Mouse (Mus musculus): ENCODE results near the gene Chchd3. TPM values are rescaled to one million over a fixed set of nuclear protein-coding genes. Genes with fewer than 3 reads are reported as not detected.

Chchd3 gene
- total and polyA plus RNA-seq, 3 experiments, result 205 to 243 TPM; not detected in 1

GRCm38 (mm10) chr6:32845463-32845862 lies 214.6 kb downstream of the Chchd3 start:
- DNase-seq (ENCODE audit: low read depth, low spot score), result no peak
- H3K36me3 ChIP-seq (ENCODE audit: control insufficient read depth in 1 of 2, insufficient read depth in 2 of 2, low read length in 2 of 2), result peaks cover 0 to 2% of the 10 kb centered on the region in 2 experiments; a peak in 2 of 4 replicates

DNA sequence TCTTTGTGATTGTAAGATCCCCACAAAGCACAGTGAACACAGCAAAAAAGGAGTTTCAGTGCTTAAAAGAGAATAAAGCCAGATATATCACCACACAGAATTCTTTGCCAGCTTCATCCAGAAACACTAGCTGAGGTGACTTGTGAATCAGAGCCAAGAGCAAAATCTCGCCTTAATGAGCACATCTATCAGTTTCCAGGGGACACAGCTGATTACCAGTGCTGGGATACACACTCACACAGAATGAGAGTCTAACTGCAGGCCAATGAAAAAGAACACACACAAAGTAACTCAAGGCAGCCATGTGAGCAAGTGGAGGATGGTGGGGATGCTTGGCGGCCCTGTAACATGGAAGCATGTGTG lies 222.1 kb downstream of the Chchd3 start:
- H3K9ac ChIP-seq (ENCODE audit: control insufficient read depth, low read depth, low read length, poor library complexity, severe bottlenecking), result no peak overlapping the region
- H3K9me3 ChIP-seq (replicated peaks; ENCODE audit: insufficient read depth, low read length), result no peaks in the 10 kb centered on the region
- DNase-seq (ENCODE audit: low read depth, low spot score), result no peak
- no peak overlapping the region for H3K4me3 ChIP-seq (ENCODE audit: control insufficient read depth in 1 of 2, insufficient read depth in 1 of 2, low read depth in 2 of 2, low read length in 2 of 2)
- no peak for TF ChIP-seq POLR2AphosphoS5 (IDR thresholded peaks at IDR 0.05; ENCODE audit: borderline replicate concordance, low read depth, low read length)
- no peak for TF ChIP-seq GABPA (IDR thresholded peaks at IDR 0.05; ENCODE audit: low read depth, low read length)
- TF ChIP-seq BHLHE40 (IDR thresholded peaks at IDR 0.05; ENCODE audit: borderline replicate concordance, low read depth, low read length), result no peak
- TF ChIP-seq POLR2A (IDR thresholded peaks at IDR 0.05; ENCODE audit: control insufficient read depth in 1 of 2, insufficient read depth in 1 of 2, low read depth in 1 of 2, low read length in 2 of 2, poor library complexity in 1 of 2), result no peak
- no peak for TF ChIP-seq SMC3 (IDR thresholded peaks at IDR 0.05; ENCODE audit: low read depth, low read length)
- TF ChIP-seq EP300 (IDR thresholded peaks at IDR 0.05; ENCODE audit: low read depth in 1 of 2, low read length in 2 of 2), result no peak
- no peak for TF ChIP-seq MXI1 (IDR thresholded peaks at IDR 0.05; ENCODE audit: low read depth, low read length)
- TF ChIP-seq USF1 (IDR thresholded peaks at IDR 0.05; ENCODE audit: low read depth, low read length), result no peak
- TF ChIP-seq SIN3A (IDR thresholded peaks at IDR 0.05; ENCODE audit: low read length), result no peak
- TF ChIP-seq KAT2A (conservative IDR thresholded peaks at IDR 0.05; ENCODE audit: low read depth, low read length), result no peak
- no peak for TF ChIP-seq TBP (IDR thresholded peaks at IDR 0.05; ENCODE audit: low read depth, low read length)
- no peak for TF ChIP-seq JUND (IDR thresholded peaks at IDR 0.05; ENCODE audit: low read depth, low read length)
- TF ChIP-seq RCOR1 (IDR thresholded peaks at IDR 0.05; ENCODE audit: low read depth, low read length), result no peak
- TF ChIP-seq CHD2 (IDR thresholded peaks at IDR 0.05; ENCODE audit: low read length), result no peak
- no peak for TF ChIP-seq E2F4 (IDR thresholded peaks at IDR 0.05; ENCODE audit: borderline replicate concordance, low read depth, low read length)
- no peak overlapping the region for H3K27ac ChIP-seq (ENCODE audit: control insufficient read depth, low read depth, low read length)
- H3K79me2 ChIP-seq (ENCODE audit: control insufficient read depth, insufficient read depth, low read length, poor library complexity), result no peaks in the 10 kb centered on the region
- H3K27me3 ChIP-seq (ENCODE audit: control insufficient read depth in 1 of 2, insufficient read depth in 2 of 2, low read length in 2 of 2), result no peaks in the 10 kb centered on the region
- H3K36me3 ChIP-seq (ENCODE audit: control insufficient read depth in 1 of 2, insufficient read depth in 2 of 2, low read length in 2 of 2), result peaks cover 0 to 13% of the 10 kb centered on the region in 2 experiments; a peak in 2 of 4 replicates
- H3K4me1 ChIP-seq (ENCODE audit: control insufficient read depth in 1 of 2, insufficient read depth in 2 of 2, low read length in 2 of 2), result no peaks in the 10 kb centered on the region

More at GRCm38 (mm10) chr6:32845463-32845862, 214.6 kb downstream of the Chchd3 start:
- Histone ChIP-seq H3K27ac (ENCODE audit: control insufficient read depth, low read depth, low read length) (no peak overlapping the region), H3K79me2 (ENCODE audit: control insufficient read depth, insufficient read depth, low read length, poor library complexity) (no peaks in the 10 kb centered on the region), H3K27me3 (ENCODE audit: control insufficient read depth in 1 of 2, insufficient read depth in 2 of 2, low read length in 2 of 2) (no peaks in the 10 kb centered on the region), H3K9ac (ENCODE audit: control insufficient read depth, low read depth, low read length, poor library complexity, severe bottlenecking) (no peak overlapping the region), H3K9me3 (replicated peaks; ENCODE audit: insufficient read depth, low read length) (no peaks in the 10 kb centered on the region), H3K4me1 (ENCODE audit: control insufficient read depth in 1 of 2, insufficient read depth in 2 of 2, low read length in 2 of 2) (peaks cover 0 to 1% of the 10 kb centered on the region in 2 experiments; a peak in 1 of 4 replicates), H3K4me3 (ENCODE audit: control insufficient read depth in 1 of 2, insufficient read depth in 1 of 2, low read depth in 2 of 2, low read length in 2 of 2) (no peak overlapping the region)
- TF ChIP-seq NELFE (IDR thresholded peaks at IDR 0.05; ENCODE audit: low read depth, low read length) (no peak), MAX (IDR thresholded peaks at IDR 0.05; ENCODE audit: low read length) (no peak), SIN3A (IDR thresholded peaks at IDR 0.05; ENCODE audit: low read length) (no peak), E2F4 (IDR thresholded peaks at IDR 0.05; ENCODE audit: borderline replicate concordance, low read depth, low read length) (no peak), ZMIZ1 (IDR thresholded peaks at IDR 0.05; ENCODE audit: low read depth, low read length) (no peak), GATA1 (IDR thresholded peaks at IDR 0.05; ENCODE audit: low read depth, low read length) (no peak), ZNF384 (IDR thresholded peaks at IDR 0.05; ENCODE audit: low read depth, low read length) (no peak), ETS1 (IDR thresholded peaks at IDR 0.05; ENCODE audit: low read depth, low read length) (no peak), NRF1 (IDR thresholded peaks at IDR 0.05; ENCODE audit: insufficient read depth, low read depth, low read length, poor library complexity, severe bottlenecking) (no peak), UBTF (IDR thresholded peaks at IDR 0.05; ENCODE audit: borderline replicate concordance, insufficient read depth, low read depth, low read length) (no peak), MAFK (IDR thresholded peaks at IDR 0.05; ENCODE audit: borderline replicate concordance, low read depth, low read length) (no peak), MXI1 (IDR thresholded peaks at IDR 0.05; ENCODE audit: low read depth, low read length) (no peak), JUND (IDR thresholded peaks at IDR 0.05; ENCODE audit: low read depth, low read length) (no peak), MEF2A (IDR thresholded peaks at IDR 0.05; ENCODE audit: extremely low read depth, insufficient replicate concordance, low read depth, low read length, poor library complexity, severe bottlenecking) (no peak), TAL1 (IDR thresholded peaks at IDR 0.05; ENCODE audit: low read length) (no peak), HCFC1 (IDR thresholded peaks at IDR 0.05; ENCODE audit: low read depth, low read length) (no peak), KAT2A (conservative IDR thresholded peaks at IDR 0.05; ENCODE audit: low read depth, low read length) (no peak), CHD1 (IDR thresholded peaks at IDR 0.05; ENCODE audit: low read depth, low read length) (no peak)
